Mouse (Mus musculus) MEL (cell line): ENCODE results near the gene Fbn1. TPM values are rescaled to one million over a fixed set of nuclear protein-coding genes. Genes with fewer than 3 reads are reported as not detected.

Experiments used
- DNase-seq: peaks from one replicate; pipeline ENCODE4 v3.0.0; 2011; ENCODE audit warnings: low read depth, low spot score
- H3K27ac ChIP-seq: 2 replicates; pipeline ENCODE4 v1.5.1; 2012; ENCODE audit warnings: low read depth, mild to moderate bottlenecking, control low read depth, low read length, moderate library complexity; ENCODE audit not compliant: control insufficient read depth
- H3K27me3 ChIP-seq, 2 experiments: fragments of 150-350 bp in 1 of 2; sonication (generic) in 1 of 2; 2 replicates each; pipeline ENCODE4 v1.6.1; 2012; ENCODE audit warnings: low read length in 2 of 2, mild to moderate bottlenecking in 2 of 2, improper control_type of control experiment in 1 of 2, moderate library complexity in 1 of 2; ENCODE audit not compliant: insufficient read depth in 2 of 2, control insufficient read depth in 1 of 2
- H3K36me3 ChIP-seq, 2 experiments: 2 replicates each; pipeline ENCODE4 v1.6.1; 2012 to 2014; ENCODE audit warnings: low read length in 2 of 2, improper control_type of control experiment in 1 of 2, inconsistent platforms in 1 of 2, mild to moderate bottlenecking in 1 of 2; ENCODE audit not compliant: insufficient read depth in 2 of 2, control insufficient read depth in 1 of 2
- H3K4me1 ChIP-seq, 2 experiments: fragments of 150-350 bp in 1 of 2; sonication (generic) in 1 of 2; 2 replicates each; pipeline ENCODE4 v1.6.1; 2012; ENCODE audit warnings: low read length in 2 of 2, improper control_type of control experiment in 1 of 2, mild to moderate bottlenecking in 1 of 2; ENCODE audit not compliant: insufficient read depth in 2 of 2, control insufficient read depth in 1 of 2
- H3K4me3 ChIP-seq, 2 experiments: fragments of 150-350 bp in 1 of 2; sonication (generic) in 1 of 2; 2 replicates each; pipeline ENCODE4 v1.5.1; 2012; ENCODE audit warnings: low read depth in 2 of 2, low read length in 2 of 2, mild to moderate bottlenecking in 2 of 2, moderate library complexity in 2 of 2, control low read depth in 1 of 2, improper control_type of control experiment in 1 of 2; ENCODE audit not compliant: control insufficient read depth in 1 of 2, insufficient read depth in 1 of 2
- H3K79me2 ChIP-seq: 2 replicates; pipeline ENCODE4 v1.6.1; 2012; ENCODE audit warnings: mild to moderate bottlenecking, low read length, moderate library complexity; ENCODE audit not compliant: control insufficient read depth, poor library complexity, insufficient read depth
- H3K9ac ChIP-seq: 2 replicates; pipeline ENCODE4 v1.6.1; 2012; ENCODE audit warnings: low read depth, mild to moderate bottlenecking, control low read depth, low read length, moderate library complexity; ENCODE audit not compliant: control insufficient read depth, poor library complexity, severe bottlenecking
- H3K9me3 ChIP-seq: fragments of 150-350 bp; sonication (generic); replicated peaks from 2 replicates; pipeline ENCODE4 v1.6.1; 2012; ENCODE audit warnings: mild to moderate bottlenecking, low read length, improper control_type of control experiment, moderate library complexity; ENCODE audit not compliant: insufficient read depth
- CHD1 ChIP-seq: IDR thresholded peaks from 2 replicates; pipeline ENCODE4 v1.6.1; 2012; ENCODE audit warnings: low read depth, mild to moderate bottlenecking, inconsistent platforms, low read length, improper control_type of control experiment
- CHD2 ChIP-seq: IDR thresholded peaks from 2 replicates; pipeline ENCODE4 v1.6.1; 2011; ENCODE audit warnings: low read length, improper control_type of control experiment
- EP300 ChIP-seq, 2 experiments: IDR thresholded peaks; 2 replicates each; pipeline ENCODE4 v1.6.1; 2011; ENCODE audit warnings: improper control_type of control experiment in 2 of 2, low read length in 2 of 2, low read depth in 1 of 2, mild to moderate bottlenecking in 1 of 2
- GABPA ChIP-seq: IDR thresholded peaks from 2 replicates; pipeline ENCODE4 v1.6.1; 2012; ENCODE audit warnings: low read depth, mild to moderate bottlenecking, inconsistent platforms, low read length, improper control_type of control experiment, moderate library complexity
- GATA1 ChIP-seq: IDR thresholded peaks from 2 replicates; pipeline ENCODE4 v1.6.1; 2011; ENCODE audit warnings: low read depth, low read length, improper control_type of control experiment
- HCFC1 ChIP-seq: IDR thresholded peaks from 2 replicates; pipeline ENCODE4 v1.6.1; 2012; ENCODE audit warnings: low read depth, mild to moderate bottlenecking, inconsistent platforms, low read length, improper control_type of control experiment, moderate library complexity
- KAT2A ChIP-seq: conservative IDR thresholded peaks from 2 replicates; pipeline ENCODE4 v1.6.1; 2012; ENCODE audit warnings: low read depth, low read length, improper control_type of control experiment, inconsistent platforms
- MYC ChIP-seq: IDR thresholded peaks from 2 replicates; pipeline ENCODE4 v1.6.1; 2011; ENCODE audit warnings: low read depth, mild to moderate bottlenecking, low read length, improper control_type of control experiment, moderate library complexity
- NRF1 ChIP-seq: IDR thresholded peaks from 2 replicates; pipeline ENCODE4 v1.6.1; 2014; ENCODE audit warnings: low read depth, mild to moderate bottlenecking, inconsistent platforms, low read length, improper control_type of control experiment, moderate library complexity; ENCODE audit not compliant: poor library complexity, insufficient read depth, severe bottlenecking
- POLR2A ChIP-seq, 2 experiments: IDR thresholded peaks; 2 replicates each; pipeline ENCODE4 v1.6.1; 2011 to 2012; ENCODE audit warnings: low read length in 2 of 2, mild to moderate bottlenecking in 2 of 2, control low read depth in 1 of 2, improper control_type of control experiment in 1 of 2, low read depth in 1 of 2, moderate library complexity in 1 of 2; ENCODE audit not compliant: control insufficient read depth in 1 of 2, insufficient read depth in 1 of 2, poor library complexity in 1 of 2
- POLR2AphosphoS2 ChIP-seq: IDR thresholded peaks from 2 replicates; pipeline ENCODE4 v1.6.1; 2011; ENCODE audit warnings: low read length, improper control_type of control experiment
- RCOR1 ChIP-seq: IDR thresholded peaks from 2 replicates; pipeline ENCODE4 v1.6.1; 2012; ENCODE audit warnings: low read depth, mild to moderate bottlenecking, inconsistent platforms, low read length, improper control_type of control experiment
- SMC3 ChIP-seq: IDR thresholded peaks from 2 replicates; pipeline ENCODE4 v1.6.1; 2011; ENCODE audit warnings: low read depth, low read length, improper control_type of control experiment
- TBP ChIP-seq: IDR thresholded peaks from 2 replicates; pipeline ENCODE4 v1.8.0; 2011; ENCODE audit warnings: low read depth, low read length, improper control_type of control experiment
- TCF12 ChIP-seq: IDR thresholded peaks from 2 replicates; pipeline ENCODE4 v1.6.1; 2014; ENCODE audit warnings: low read depth, mild to moderate bottlenecking, inconsistent platforms, low read length, improper control_type of control experiment, moderate library complexity
- UBTF ChIP-seq: IDR thresholded peaks from 2 replicates; pipeline ENCODE4 v1.6.1; 2012; ENCODE audit warnings: low read depth, mild to moderate bottlenecking, inconsistent platforms, low read length, improper control_type of control experiment, moderate library complexity, borderline replicate concordance; ENCODE audit not compliant: insufficient read depth
- ZC3H11A ChIP-seq: IDR thresholded peaks from 2 replicates; pipeline ENCODE4 v1.6.1; 2012; ENCODE audit warnings: low read depth, mild to moderate bottlenecking, inconsistent platforms, low read length, improper control_type of control experiment
- ZMIZ1 ChIP-seq: IDR thresholded peaks from 2 replicates; pipeline ENCODE4 v1.6.1; 2012; ENCODE audit warnings: low read depth, mild to moderate bottlenecking, inconsistent platforms, low read length, improper control_type of control experiment, moderate library complexity
- ZNF384 ChIP-seq: IDR thresholded peaks from 2 replicates; pipeline ENCODE4 v1.6.1; 2012; ENCODE audit warnings: low read depth, mild to moderate bottlenecking, inconsistent platforms, low read length, improper control_type of control experiment
- polyA plus RNA-seq, 2 experiments: library from polyadenylated mRNA; stranded (reverse) in 1 of 2; unstranded in 1 of 2; fragments of >175 nt in 1 of 2; fragments of >200 nt in 1 of 2; gene quantifications; 2 replicates each; pipeline versions ENCODE4 v1.2.1 to v1.2.4; 2012; ENCODE audit warnings: low replicate concordance in 2 of 2, low read depth in 1 of 2; ENCODE audit not compliant: insufficient read length in 2 of 2, insufficient read depth in 1 of 2, missing spikeins in 1 of 2
- total RNA-seq: library from RNA; depleted of rRNA; stranded (reverse); fragments of 300-350 nt; gene quantifications from 2 replicates; pipeline ENCODE4 v1.2.3, GENCODE M21; 2012

Gene Fbn1
- total and polyA plus RNA-seq, 3 experiments = 0.01 TPM; not detected in 2

DNA sequence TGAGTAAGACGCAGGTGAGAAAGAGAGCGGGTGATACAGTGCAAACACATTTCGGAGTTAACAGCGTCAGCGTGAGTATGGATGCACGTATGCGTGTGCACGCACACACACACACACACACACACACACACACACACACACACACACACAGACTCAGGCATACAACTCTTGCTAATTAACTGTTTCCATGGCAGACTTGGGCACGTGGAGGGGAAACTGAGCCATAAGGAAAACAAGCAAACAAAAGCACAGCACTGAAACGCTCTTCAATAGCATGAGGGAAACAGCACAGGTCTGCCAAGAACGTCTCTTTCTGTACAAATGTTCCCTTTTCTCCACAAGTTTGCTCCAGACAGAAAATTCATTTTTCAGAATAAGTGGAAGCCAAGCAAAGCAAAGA is 153.2 kb downstream of the Fbn1 start:
- no peaks in the 10 kb centered on the region for H3K4me1 ChIP-seq
- no peaks in the 10 kb centered on the region for H3K9me3 ChIP-seq
- no peak overlapping the region for H3K4me3 ChIP-seq
- H3K9ac ChIP-seq = no peak overlapping the region
- no peak overlapping the region for H3K27ac ChIP-seq
- no peaks in the 10 kb centered on the region for H3K27me3 ChIP-seq
- DNase-seq = no peak
- no peaks in the 10 kb centered on the region for H3K79me2 ChIP-seq
- no peaks in the 10 kb centered on the region for H3K36me3 ChIP-seq
- TF ChIP-seq UBTF (no peak), GATA1 (no peak), GABPA (no peak), RCOR1 (no peak), TCF12 (no peak), NRF1 (no peak), KAT2A (no peak), EP300 (IDR thresholded peaks at IDR 0.05; ENCODE audit: low read depth in 1 of 2, low read length in 2 of 2) (no peak), ZMIZ1 (no peak), CHD2 (no peak), MYC (no peak)

DNA sequence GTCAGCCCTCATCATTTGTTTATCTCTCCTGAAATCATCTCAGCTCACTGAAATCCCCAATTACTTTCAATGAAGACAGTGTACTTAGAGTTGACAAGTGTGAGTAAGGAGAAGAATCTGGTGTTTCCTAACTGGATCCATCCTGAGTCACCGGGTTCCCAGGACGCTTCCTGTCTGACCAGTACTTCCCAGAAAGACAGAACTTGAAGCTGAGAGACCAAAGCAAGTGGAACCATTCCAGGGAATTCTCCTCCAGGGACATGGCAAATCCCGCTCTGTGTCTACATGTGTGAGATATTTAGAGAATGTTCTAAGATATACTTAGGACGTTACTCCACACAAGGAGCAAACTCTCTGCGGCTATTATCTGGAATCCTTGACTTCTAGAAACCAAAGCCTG is 158.6 kb downstream of the Fbn1 start:
- no peak overlapping the region for H3K4me3 ChIP-seq
- no peaks in the 10 kb centered on the region for H3K36me3 ChIP-seq
- TF ChIP-seq POLR2AphosphoS2 (no peak), TCF12 (no peak), KAT2A (no peak), HCFC1 (no peak), ZNF384 (no peak), ZC3H11A (no peak), GABPA (no peak), POLR2A (IDR thresholded peaks at IDR 0.05; ENCODE audit: control insufficient read depth in 1 of 2, insufficient read depth in 1 of 2, low read depth in 1 of 2, low read length in 2 of 2, poor library complexity in 1 of 2) (no peak), SMC3 (no peak), CHD1 (no peak), TBP (no peak)
- no peak overlapping the region for H3K9ac ChIP-seq
- no peaks in the 10 kb centered on the region for H3K4me1 ChIP-seq
- H3K9me3 ChIP-seq = no peaks in the 10 kb centered on the region
- H3K27ac ChIP-seq = no peak overlapping the region
- no peaks in the 10 kb centered on the region for H3K79me2 ChIP-seq
- no peak for DNase-seq
- H3K27me3 ChIP-seq = no peaks in the 10 kb centered on the region; a peak in 1 of 4 replicates
